Mouse (Mus musculus): ENCODE measurements around the gene Plpp3. TPM values are rescaled to one million over a fixed set of nuclear protein-coding genes. Genes with fewer than 3 reads are reported as not detected.

The Plpp3 gene
- polyA plus RNA-seq, 1 experiment from 2014 or later: 76.1 TPM

DNA sequence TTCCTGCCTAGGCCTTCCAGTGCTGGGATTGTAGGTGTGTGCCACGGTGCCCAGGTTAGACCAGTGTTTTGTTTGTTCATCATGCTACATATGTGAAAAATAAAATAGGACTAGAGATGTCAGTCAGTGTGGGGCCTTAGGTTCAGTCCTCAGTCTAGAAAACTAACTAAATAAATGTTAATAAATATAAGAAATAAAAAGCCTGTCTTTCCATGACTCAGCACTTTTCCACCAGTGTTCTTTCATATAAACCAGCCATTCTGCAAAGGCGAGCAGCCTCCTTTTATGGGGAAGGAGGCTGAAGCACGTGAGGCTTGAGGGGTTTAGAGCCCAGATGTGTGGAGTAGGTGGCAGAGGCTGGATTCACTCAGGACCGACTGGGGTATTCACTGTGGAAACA is 50.5 kb downstream of the Plpp3 start:
- DNase-seq (ENCODE audit: low spot score) (no peak), ATAC-seq (ENCODE audit: insufficient number of reproducible peaks, low FRiP score, low TSS enrichment, low read depth) (no peak)
- Histone ChIP-seq H3K9ac (ENCODE audit: low read length) (no peak overlapping the region), H3K4me3 (ENCODE audit: low read depth, low read length) (no peak overlapping the region), H3K4me1 (ENCODE audit: control insufficient read depth, insufficient read depth, low read length) (peaks cover 39% of the 10 kb centered on the region), H3K36me3 (ENCODE audit: control insufficient read depth, insufficient read depth, low read length) (peaks cover 6% of the 10 kb centered on the region; the same call in 1 of the 2 replicates), H3K27me3 (ENCODE audit: control insufficient read depth, insufficient read depth, low read length) (no peaks in the 10 kb centered on the region), H3K27ac (replicated peaks; ENCODE audit: low read depth, low read length) (no peak overlapping the region), H3K9me3 (ENCODE audit: control insufficient read depth, low read length) (no peaks in the 10 kb centered on the region), H3K4me2 (ENCODE audit: low read depth, severe bottlenecking) (no peak overlapping the region)
- 75% methylated on average over 4 of the region's 4 CpGs for WGBS

DNA sequence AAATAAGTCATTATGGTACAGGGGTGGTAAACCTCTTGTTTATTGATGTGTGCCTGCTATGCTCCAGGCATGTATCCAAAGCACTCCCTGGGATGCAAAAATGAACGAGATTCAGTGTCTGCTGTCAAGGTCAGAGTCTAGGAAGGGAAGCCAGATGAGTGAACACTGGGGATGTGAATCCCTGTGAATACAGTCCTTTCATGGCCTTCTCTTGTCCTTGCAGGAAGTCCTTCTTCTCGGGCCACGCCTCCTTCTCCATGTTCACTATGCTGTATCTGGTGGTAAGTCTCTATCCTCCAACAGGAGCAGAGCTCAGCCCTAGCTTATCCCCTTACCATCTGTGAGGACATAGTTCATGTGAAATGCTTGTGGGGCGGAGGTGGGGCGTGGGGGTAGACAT is 51.8 kb downstream of the Plpp3 start:
- Histone ChIP-seq H3K4me1 (ENCODE audit: control insufficient read depth, insufficient read depth, low read length) (peaks cover 37% of the 10 kb centered on the region), H3K27ac (replicated peaks; ENCODE audit: low read depth, low read length) (no peak overlapping the region), H3K9me3 (ENCODE audit: control insufficient read depth, low read length) (no peaks in the 10 kb centered on the region), H3K4me2 (ENCODE audit: low read depth, severe bottlenecking) (no peak overlapping the region), H3K9ac (ENCODE audit: low read length) (no peak overlapping the region), H3K4me3 (ENCODE audit: low read depth, low read length) (no peak overlapping the region), H3K27me3 (ENCODE audit: control insufficient read depth, insufficient read depth, low read length) (no peaks in the 10 kb centered on the region), H3K36me3 (ENCODE audit: control insufficient read depth, insufficient read depth, low read length) (peaks cover 6% of the 10 kb centered on the region; the same call in 1 of the 2 replicates)
- ATAC-seq (ENCODE audit: insufficient number of reproducible peaks, low FRiP score, low TSS enrichment, low read depth): no peak
- WGBS: 93% methylated on average over 5 of the region's 5 CpGs
- DNase-seq (ENCODE audit: low spot score): no peak

DNA sequence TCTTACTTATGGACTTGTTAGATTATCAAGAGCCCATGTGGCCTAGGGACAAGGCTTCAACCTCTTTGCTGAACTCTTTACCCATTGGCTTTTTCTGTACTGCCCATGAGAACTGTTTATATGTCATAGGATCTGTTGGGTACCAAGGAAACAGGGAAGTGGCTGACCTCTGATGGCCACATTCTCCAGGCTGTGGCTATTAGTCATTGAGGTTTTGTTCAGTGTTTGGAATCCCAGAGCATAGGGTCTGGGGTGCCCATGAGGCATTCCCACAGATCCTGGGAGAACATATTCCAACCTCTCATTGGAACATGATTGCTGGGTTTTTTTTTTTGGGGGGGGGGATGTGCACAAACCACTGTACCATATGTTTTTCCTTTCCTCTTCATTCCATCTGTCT is 56.2 kb downstream of the Plpp3 start:
- no peak overlapping the region for H3K9ac ChIP-seq (ENCODE audit: low read length)
- no peak for DNase-seq (ENCODE audit: low spot score)
- peaks cover 6% of the 10 kb centered on the region; the same call in 1 of the 2 replicates for H3K36me3 ChIP-seq (ENCODE audit: control insufficient read depth, insufficient read depth, low read length)

DNA sequence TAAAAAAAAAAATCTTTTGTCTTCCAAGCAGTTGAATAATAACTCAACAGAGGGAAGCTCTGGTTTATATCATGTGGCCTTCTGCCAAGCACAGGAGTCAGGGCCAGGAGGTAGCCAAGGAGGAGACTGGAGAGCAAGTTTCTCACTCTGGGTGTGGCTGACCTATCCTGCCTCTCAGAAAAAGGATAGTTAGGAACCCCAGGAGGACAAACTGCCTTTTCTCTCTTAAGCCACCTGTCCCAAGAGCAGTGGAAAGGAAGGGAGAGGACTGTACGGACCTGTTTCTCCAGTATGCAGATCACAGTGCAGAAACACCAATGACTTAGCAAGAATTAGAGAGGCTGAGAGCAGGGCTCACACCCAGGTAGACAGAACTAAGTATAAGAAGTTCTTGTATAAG is 57.3 kb downstream of the Plpp3 start:
- H3K27me3 ChIP-seq (ENCODE audit: control insufficient read depth, insufficient read depth, low read length): no peaks in the 10 kb centered on the region
- DNase-seq (ENCODE audit: low spot score): no peak
- H3K4me1 ChIP-seq (ENCODE audit: control insufficient read depth, insufficient read depth, low read length): no peaks in the 10 kb centered on the region
- WGBS: 95% methylated on average over 1 of the region's 1 CpGs
- peaks cover 4% of the 10 kb centered on the region; the same call in 1 of the 2 replicates for H3K36me3 ChIP-seq (ENCODE audit: control insufficient read depth, insufficient read depth, low read length)
- no peaks in the 10 kb centered on the region for H3K9me3 ChIP-seq (ENCODE audit: control insufficient read depth, low read length)
- no peak for ATAC-seq (ENCODE audit: insufficient number of reproducible peaks, low FRiP score, low TSS enrichment, low read depth)
- no peak overlapping the region for H3K4me3 ChIP-seq (ENCODE audit: low read depth, low read length)
- H3K9ac ChIP-seq (ENCODE audit: low read length): no peak overlapping the region
- H3K4me2 ChIP-seq (ENCODE audit: low read depth, severe bottlenecking): no peak overlapping the region
- H3K27ac ChIP-seq (replicated peaks; ENCODE audit: low read depth, low read length): no peak overlapping the region

More for the DNA sequence above, 56.2 kb downstream of the Plpp3 start:
- Histone ChIP-seq H3K4me1 (ENCODE audit: control insufficient read depth, insufficient read depth, low read length) (0 out of 2 replicates have a peak, but pooled peaks cover 2% of the 10 kb centered on the region), H3K4me3 (ENCODE audit: low read depth, low read length) (no peak overlapping the region), H3K27ac (replicated peaks; ENCODE audit: low read depth, low read length) (no peak overlapping the region), H3K27me3 (ENCODE audit: control insufficient read depth, insufficient read depth, low read length) (no peaks in the 10 kb centered on the region), H3K9me3 (ENCODE audit: control insufficient read depth, low read length) (no peaks in the 10 kb centered on the region), H3K4me2 (ENCODE audit: low read depth, severe bottlenecking) (no peak overlapping the region)
- no peak for ATAC-seq (ENCODE audit: insufficient number of reproducible peaks, low FRiP score, low TSS enrichment, low read depth)

DNA sequence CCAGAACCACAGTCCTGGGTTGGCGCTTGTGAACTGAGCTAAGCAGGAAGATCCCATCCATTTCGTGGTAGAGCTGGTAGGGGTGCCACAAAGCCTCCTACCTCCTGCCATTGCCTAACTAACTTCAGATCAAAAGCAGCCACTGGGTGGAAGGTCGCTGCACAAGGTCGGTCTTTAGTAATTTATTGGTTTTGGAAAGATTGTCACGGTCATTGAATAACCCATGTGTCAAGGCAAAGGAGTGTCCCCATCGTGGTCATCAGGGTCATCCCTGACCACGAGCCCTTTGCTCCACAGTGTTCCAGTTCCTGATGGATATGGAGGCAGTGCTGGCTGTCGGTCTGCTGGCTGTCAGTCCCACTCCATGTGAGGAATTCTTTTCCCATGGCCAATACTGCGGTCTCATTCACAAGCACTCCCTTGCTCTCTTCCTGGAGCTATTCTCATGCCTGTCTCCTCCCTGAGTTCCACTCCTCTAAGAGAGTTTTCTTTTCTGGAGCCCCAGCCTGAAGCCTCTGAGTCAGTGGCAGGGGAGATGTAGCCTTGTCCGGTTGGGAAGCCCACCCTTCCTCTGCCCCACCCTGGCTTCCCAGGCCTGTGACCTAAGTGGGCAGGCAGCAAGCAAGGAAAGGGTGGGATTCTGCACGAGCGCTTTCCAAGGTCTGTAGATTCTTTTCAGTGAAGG is 58.7 kb downstream of the Plpp3 start:
- H3K9me3 ChIP-seq (ENCODE audit: control insufficient read depth, low read length): no peaks in the 10 kb centered on the region
- H3K4me2 ChIP-seq (ENCODE audit: low read depth, severe bottlenecking): no peak overlapping the region
- DNase-seq (ENCODE audit: low spot score) (no peak), ATAC-seq (ENCODE audit: insufficient number of reproducible peaks, low FRiP score, low TSS enrichment, low read depth) (no peak)
- H3K36me3 ChIP-seq (ENCODE audit: control insufficient read depth, insufficient read depth, low read length): peaks cover 4% of the 10 kb centered on the region; the same call in 1 of the 2 replicates
- H3K4me1 ChIP-seq (ENCODE audit: control insufficient read depth, insufficient read depth, low read length): no peaks in the 10 kb centered on the region
- no peak overlapping the region for H3K4me3 ChIP-seq (ENCODE audit: low read depth, low read length)
- WGBS: 79% methylated on average over 12 of the region's 12 CpGs
- no peak overlapping the region for H3K9ac ChIP-seq (ENCODE audit: low read length)
- no peak overlapping the region for H3K27ac ChIP-seq (replicated peaks; ENCODE audit: low read depth, low read length)
- H3K27me3 ChIP-seq (ENCODE audit: control insufficient read depth, insufficient read depth, low read length): no peaks in the 10 kb centered on the region

DNA sequence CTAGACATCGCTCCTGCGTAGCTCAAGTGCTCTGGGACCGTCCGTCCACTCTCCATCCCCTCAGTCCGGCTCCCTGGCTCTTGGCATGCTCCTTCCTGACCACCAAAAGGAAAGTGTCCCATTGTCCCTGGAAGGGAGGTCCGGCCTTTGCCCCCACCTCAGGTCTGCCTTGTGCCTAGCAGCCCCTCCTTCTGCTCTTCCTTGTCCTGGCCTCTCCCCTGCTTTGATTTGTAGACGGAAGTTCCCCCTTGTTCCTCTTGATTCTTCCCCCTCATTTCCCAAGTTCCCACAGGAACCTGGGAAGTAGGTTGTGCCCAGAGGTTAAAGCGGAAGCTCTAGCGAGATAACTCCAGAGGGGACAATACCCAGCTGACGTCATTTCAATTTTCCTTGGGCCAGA is 61.1 kb downstream of the Plpp3 start:
- DNase-seq (ENCODE audit: low spot score) (no peak), ATAC-seq (ENCODE audit: insufficient number of reproducible peaks, low FRiP score, low TSS enrichment, low read depth) (no peak)
- H3K4me1 ChIP-seq (ENCODE audit: control insufficient read depth, insufficient read depth, low read length): no peaks in the 10 kb centered on the region
- no peak overlapping the region for H3K4me3 ChIP-seq (ENCODE audit: low read depth, low read length)
- WGBS: 93% methylated on average over 10 of the region's 10 CpGs
- H3K27me3 ChIP-seq (ENCODE audit: control insufficient read depth, insufficient read depth, low read length): no peaks in the 10 kb centered on the region
- H3K36me3 ChIP-seq (ENCODE audit: control insufficient read depth, insufficient read depth, low read length): peaks cover 10% of the 10 kb centered on the region; the same call in 1 of the 2 replicates
- no peaks in the 10 kb centered on the region for H3K9me3 ChIP-seq (ENCODE audit: control insufficient read depth, low read length)
- H3K27ac ChIP-seq (replicated peaks; ENCODE audit: low read depth, low read length): no peak overlapping the region
- no peak overlapping the region for H3K4me2 ChIP-seq (ENCODE audit: low read depth, severe bottlenecking)
- no peak overlapping the region for H3K9ac ChIP-seq (ENCODE audit: low read length)

DNA sequence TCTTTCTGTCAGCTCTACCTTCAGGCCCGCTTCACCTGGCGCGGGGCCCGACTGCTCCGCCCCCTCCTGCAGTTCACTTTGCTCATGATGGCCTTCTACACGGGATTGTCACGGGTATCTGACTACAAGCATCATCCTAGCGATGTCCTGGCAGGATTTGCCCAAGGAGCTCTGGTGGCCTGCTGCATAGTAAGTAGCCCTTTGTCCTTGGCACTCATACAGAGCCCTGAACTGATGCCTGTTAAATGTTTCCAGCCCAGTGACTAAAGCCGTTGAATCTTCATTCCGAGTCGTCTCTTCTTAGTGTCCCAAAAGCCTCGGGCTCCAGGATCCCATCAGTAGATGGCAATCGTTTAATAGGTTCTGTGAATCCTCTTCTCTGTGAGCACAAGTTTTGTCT is 62.2 kb downstream of the Plpp3 start:
- H3K27me3 ChIP-seq (ENCODE audit: control insufficient read depth, insufficient read depth, low read length): no peaks in the 10 kb centered on the region
- H3K36me3 ChIP-seq (ENCODE audit: control insufficient read depth, insufficient read depth, low read length): peaks cover 18% of the 10 kb centered on the region; the same call in 1 of the 2 replicates
- H3K4me3 ChIP-seq (ENCODE audit: low read depth, low read length): no peak overlapping the region
- no peak overlapping the region for H3K27ac ChIP-seq (replicated peaks; ENCODE audit: low read depth, low read length)
- ATAC-seq (ENCODE audit: insufficient number of reproducible peaks, low FRiP score, low TSS enrichment, low read depth) (no peak), DNase-seq (ENCODE audit: low spot score) (no peak)
- WGBS: 94% methylated on average over 13 of the region's 13 CpGs
- H3K4me2 ChIP-seq (ENCODE audit: low read depth, severe bottlenecking): no peak overlapping the region
- no peaks in the 10 kb centered on the region for H3K4me1 ChIP-seq (ENCODE audit: control insufficient read depth, insufficient read depth, low read length)
- H3K9me3 ChIP-seq (ENCODE audit: control insufficient read depth, low read length): no peaks in the 10 kb centered on the region
- H3K9ac ChIP-seq (ENCODE audit: low read length): no peak overlapping the region

DNA sequence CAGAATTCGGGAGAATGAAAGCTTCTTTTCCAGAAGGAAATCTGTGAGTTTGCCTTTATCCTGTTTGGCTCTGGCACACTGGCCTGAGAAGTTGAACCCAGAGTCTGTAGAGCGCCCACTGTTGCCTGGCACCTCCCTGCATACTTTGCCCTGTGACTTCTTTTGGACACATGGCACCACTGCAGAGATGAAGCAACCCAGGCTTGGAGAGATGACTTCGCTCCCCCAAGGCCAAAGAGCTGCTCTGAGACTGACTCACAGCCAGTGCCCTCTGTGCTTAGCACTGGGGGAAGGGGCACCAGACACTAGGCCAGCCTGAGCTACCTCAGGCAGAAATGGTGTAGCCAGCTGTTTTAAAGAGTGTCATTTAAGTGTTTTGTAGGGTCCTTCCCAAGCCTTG is 63.7 kb downstream of the Plpp3 start:
- Histone ChIP-seq H3K4me1 (ENCODE audit: control insufficient read depth, insufficient read depth, low read length) (no peaks in the 10 kb centered on the region), H3K27ac (replicated peaks; ENCODE audit: low read depth, low read length) (no peak overlapping the region), H3K4me2 (ENCODE audit: low read depth, severe bottlenecking) (no peak overlapping the region), H3K36me3 (ENCODE audit: control insufficient read depth, insufficient read depth, low read length) (peaks cover 20% of the 10 kb centered on the region; the same call in 1 of the 2 replicates), H3K9me3 (ENCODE audit: control insufficient read depth, low read length) (no peaks in the 10 kb centered on the region), H3K4me3 (ENCODE audit: low read depth, low read length) (no peak overlapping the region), H3K27me3 (ENCODE audit: control insufficient read depth, insufficient read depth, low read length) (no peaks in the 10 kb centered on the region), H3K9ac (ENCODE audit: low read length) (no peak overlapping the region)
- DNase-seq (ENCODE audit: low spot score) (no peak), ATAC-seq (ENCODE audit: insufficient number of reproducible peaks, low FRiP score, low TSS enrichment, low read depth) (no peak)
- 90% methylated on average over 3 of the region's 3 CpGs for WGBS

Measured in limb, embryonic 11.5 days (tissue).